Mouse (Mus musculus) Patski (cell line): ENCODE data around the gene Ecd. TPM values are rescaled to one million over a fixed set of nuclear protein-coding genes. Genes with fewer than 3 reads are reported as not detected.

Experiments used
- ATAC-seq: fragments of 100-300 bp; one replicate; pipeline ENCODE4 v1.8.0; 2021
- CTCF ChIA-PET: fragments of 350-600 bp; sonication (Branson Sonifier 250); formaldehyde crosslinking; loops from one replicate; lab custom pipeline; 2022; ENCODE audit warnings: inconsistent platforms; lab: Charles Lee
- POLR2A ChIA-PET: fragments of 350-600 bp; sonication (Branson Sonifier 250); formaldehyde crosslinking; loops from one replicate; lab custom pipeline; 2022; ENCODE audit warnings: antibody characterized with exemption, inconsistent platforms; lab: Charles Lee
- DNase-seq: peaks from one replicate; pipeline ENCODE4 v3.0.0-alpha.2; 2011; ENCODE audit warnings: low read depth, low spot score
- H3K27me3 ChIP-seq: fragments of 371-371 bp; one replicate; pipeline ENCODE4 v1.5.1; 2021
- CTCF ChIP-seq: fragments of 100-300 bp; IDR thresholded peaks from one replicate; pipeline ENCODE4 v1.5.1; 2021
- in situ Hi-C: fragments of 300-500 bp; cut with MboI; formaldehyde crosslinking; loops from 3 replicates; pipeline ENCODE4 v1.11.1; 2018; ENCODE audit warnings: low pct_unique_long_range_greater_than_20kb, mixed read lengths
- polyA plus RNA-seq: library from polyadenylated mRNA; unstranded; gene quantifications from one replicate; pipeline ENCODE4 v1.2.3, GENCODE M21; 2021

Gene Ecd
- polyA plus RNA-seq, 1 experiment from 2014 or later: 46.4 TPM

GRCm38 (mm10) chr14:20291391-20291790, 56.5 kb downstream of the Ecd start:
- no peak for DNase-seq
- ChIA-PET CTCF (no interaction called here), POLR2A (no interaction called here)
- in situ Hi-C loops: no loop called here
- no peaks in the 10 kb centered on the region for H3K27me3 ChIP-seq
- TF ChIP-seq CTCF: no peak
- no peak for ATAC-seq

Other genes starting within 250 kb of the Ecd start
- 9.0 TPM for gene Saysd1, start 209.6 kb downstream of the Ecd start, polyA plus RNA-seq
- gene Kcnk5, start 166.3 kb downstream of the Ecd start, polyA plus RNA-seq: 2.2 TPM
- gene Kcnk16, start 78.9 kb downstream of the Ecd start, polyA plus RNA-seq: not detected
- 39.7 TPM for gene Nudt13, start 53.4 kb downstream of the Ecd start, polyA plus RNA-seq
- 40.7 TPM for gene Fam149b, start within 50 bp of the Ecd start, polyA plus RNA-seq
- gene Dnajc9, start 40.8 kb upstream of the Ecd start, polyA plus RNA-seq: 61.1 TPM
- 80.4 TPM for gene Mrps16, start 45.5 kb upstream of the Ecd start, polyA plus RNA-seq
- 0.15 TPM for gene Cfap70, start 104.1 kb upstream of the Ecd start, polyA plus RNA-seq
- 111 TPM for gene Anxa7, start 132.0 kb upstream of the Ecd start, polyA plus RNA-seq
- 0.65 TPM for gene Mss51, start 148.8 kb upstream of the Ecd start, polyA plus RNA-seq
- 61.1 TPM for gene Ppp3cb, start 198.5 kb upstream of the Ecd start, polyA plus RNA-seq